Mouse (Mus musculus): ENCODE measurements around the gene Myl6. TPM values are rescaled to one million over a fixed set of nuclear protein-coding genes. Genes with fewer than 3 reads are reported as not detected.
"Not testable (repeated sequence)": the region's sequence is repeated elsewhere in the genome, so short reads cannot be mapped to it uniquely, and the experiment has no call there.

Myl6 gene
- total RNA-seq, 2 experiments from 2014 or later = 500 to 506 TPM

DNA sequence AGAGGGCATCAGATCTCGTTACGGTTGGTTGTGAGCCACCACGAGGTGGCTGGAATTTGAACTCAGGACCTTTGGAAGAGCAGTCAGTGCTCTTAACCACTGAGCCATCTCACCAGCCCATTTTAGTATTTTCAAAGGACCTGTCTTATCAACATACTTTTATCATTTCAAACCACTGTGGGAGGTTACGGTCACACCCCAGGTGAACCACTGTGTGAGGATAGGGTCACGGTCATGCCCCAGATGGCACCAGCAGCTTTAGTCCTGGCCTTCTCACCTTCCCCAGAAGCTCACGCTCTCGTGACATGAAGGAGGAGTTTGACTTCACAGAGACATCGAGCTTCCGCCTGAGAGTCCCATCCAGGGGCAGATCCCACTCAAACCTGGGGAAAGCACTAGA lies 17.2 kb upstream of the Myl6 start:
- intact Hi-C loops (cut with DNase I) = no loop called here
- DNase-seq = no peak

DNA sequence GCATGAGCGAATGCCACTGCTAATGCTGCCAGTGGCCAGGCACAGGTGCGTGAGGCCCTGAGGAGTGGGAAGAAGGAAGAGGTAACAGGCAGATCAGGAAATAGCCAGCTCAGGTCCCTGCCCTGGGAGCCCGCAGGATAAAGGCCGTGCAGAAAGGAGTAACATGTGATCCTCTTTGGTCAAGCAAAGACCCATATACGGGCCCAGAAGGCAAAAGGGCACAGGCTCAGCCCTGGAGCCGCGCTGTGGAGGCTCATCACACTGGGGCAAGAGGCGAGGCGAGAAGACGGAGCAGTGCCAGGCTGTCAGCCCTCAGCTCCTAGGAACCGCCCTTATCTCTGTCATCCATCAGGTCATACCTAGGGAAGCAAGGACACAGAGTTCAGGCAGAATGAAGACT lies 16.4 kb upstream of the Myl6 start:
- no peak for DNase-seq
- intact Hi-C loops (cut with DNase I) = no loop called here

DNA sequence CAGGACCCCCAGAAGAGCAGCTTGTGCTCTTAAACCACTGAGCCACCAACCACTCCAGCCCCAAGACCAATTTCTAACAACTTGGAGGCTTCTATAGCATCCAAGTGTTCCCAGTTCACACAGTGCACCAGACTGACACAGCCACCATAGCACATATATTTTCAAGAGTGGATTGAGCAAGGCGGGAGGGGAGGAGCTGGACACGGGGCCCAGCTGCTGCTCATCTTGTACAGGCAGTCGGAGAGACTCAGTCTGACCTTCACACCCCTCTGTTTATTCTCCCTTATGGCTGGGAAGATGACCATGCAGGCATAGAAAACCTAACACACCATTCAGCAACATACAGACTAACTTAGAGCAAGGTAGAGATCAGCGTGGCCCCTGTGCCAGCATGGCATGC lies 15.9 kb upstream of the Myl6 start:
- DNase-seq = no peak
- intact Hi-C loops (cut with DNase I) = no loop called here

DNA sequence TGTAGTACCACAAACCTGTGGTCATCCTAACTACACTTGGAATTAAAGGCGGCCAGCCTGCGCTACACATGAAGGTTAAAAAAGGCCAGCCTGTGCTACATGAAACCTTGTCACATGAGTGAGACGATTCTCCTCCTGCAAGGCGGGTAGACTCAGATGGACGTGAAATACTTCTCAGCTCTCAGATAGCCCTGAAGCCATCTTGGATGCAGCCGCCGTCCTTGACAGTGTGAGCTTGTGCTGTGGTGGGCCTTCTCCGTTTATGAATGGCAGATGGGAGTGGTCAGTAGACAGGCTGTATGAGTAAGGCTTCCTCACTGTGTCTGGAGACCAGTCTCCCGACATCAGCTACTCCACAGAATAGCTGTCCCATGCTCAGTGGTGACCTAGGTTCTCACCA lies 15.3 kb upstream of the Myl6 start:
- intact Hi-C loops (cut with DNase I) = no loop called here
- no peak for DNase-seq

DNA sequence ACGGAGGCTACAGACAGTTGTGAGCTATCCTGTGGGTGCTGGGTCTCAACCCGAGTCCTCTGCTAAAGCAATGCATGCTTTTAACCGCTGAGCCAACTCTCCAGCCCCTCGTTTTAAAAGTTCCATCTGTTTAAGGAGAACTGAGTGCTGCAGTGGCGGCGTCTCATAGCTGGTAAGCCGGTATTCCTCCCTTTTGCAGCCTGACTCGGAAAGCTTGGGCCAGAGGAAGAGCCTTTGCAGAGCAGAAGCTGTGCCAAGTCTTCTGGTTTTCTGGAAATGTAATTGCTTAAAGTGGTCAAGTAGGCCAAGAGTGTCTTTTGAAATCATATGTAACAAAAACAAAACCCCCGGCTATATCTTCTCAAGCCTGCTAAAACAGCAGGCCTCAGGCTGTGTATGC lies 14.3 kb upstream of the Myl6 start:
- no peak for DNase-seq
- intact Hi-C loops (cut with DNase I) = no loop called here

DNA sequence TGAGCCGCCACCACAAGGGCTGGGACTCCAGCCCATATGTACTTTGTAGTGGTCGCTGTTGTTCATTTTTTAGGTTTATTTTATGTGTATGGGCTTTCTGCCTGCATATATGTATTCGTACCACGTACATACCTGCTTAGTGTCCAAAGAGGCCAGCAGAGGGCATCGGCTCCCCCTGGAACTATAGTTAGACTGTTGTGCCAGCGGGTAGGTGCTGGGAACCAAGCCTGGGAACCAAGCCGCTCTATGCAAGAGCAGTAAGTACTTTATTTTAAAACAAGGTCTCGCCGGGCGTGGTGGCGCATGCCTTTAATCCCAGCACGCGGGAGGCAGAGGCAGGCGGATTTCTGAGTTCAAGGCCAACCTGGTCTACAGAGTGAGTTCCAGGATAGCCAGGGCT lies 12.0 kb upstream of the Myl6 start:
- intact Hi-C loops (cut with DNase I) = no loop called here
- no peak for DNase-seq

DNA sequence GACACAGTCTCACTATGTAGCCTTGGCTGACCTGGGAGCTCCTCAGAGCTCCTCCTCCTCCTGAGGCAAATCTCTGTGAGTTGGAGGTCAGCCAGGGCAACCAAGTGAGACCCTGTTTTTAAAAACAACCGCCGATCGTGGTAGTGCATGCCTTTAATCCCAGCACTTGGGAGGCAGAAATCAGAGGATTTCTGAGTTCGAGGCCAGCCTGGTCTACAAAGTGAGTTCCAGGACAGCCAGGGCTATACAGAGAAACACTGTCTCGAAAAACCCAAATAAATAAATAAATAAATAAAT lies 11.4 kb upstream of the Myl6 start:
- DNase-seq; intact Hi-C loops (cut with DNase I): not testable (repeated sequence)

DNA sequence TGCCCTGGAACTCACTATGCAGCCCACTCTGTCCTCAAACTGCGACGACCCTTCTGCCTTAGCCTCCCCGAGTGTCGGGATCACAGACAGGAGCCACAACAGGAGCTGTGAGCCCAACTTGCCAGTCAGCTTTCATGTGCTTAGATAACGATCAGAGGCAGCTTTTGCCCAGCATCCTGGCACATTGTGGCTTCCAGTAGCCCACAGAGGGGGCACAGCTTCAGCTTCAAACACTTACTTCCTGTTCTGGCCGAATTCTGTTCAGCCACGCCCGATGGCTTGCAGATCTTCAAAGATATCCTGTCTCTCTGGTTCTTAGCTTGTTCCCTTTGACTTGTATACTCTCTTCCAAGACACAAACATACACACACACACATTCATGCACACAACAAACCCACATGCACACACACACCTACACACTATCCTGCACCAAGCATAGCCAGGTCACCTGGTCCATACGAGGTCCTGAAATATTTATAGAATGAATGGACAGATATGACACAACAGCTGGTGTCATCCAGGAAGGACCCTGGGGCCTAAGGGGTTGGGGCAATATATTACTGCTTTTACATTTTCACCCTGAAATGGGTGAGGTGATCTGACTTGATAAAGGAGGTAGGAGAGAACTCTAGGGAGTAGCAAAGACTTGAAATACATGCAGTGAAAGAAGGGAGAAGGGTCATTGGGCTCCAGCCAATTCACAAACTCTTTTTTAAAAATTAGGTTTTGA lies 10.9 kb upstream of the Myl6 start:
- intact Hi-C loops (cut with DNase I) = no loop called here
- DNase-seq = no peak

DNA sequence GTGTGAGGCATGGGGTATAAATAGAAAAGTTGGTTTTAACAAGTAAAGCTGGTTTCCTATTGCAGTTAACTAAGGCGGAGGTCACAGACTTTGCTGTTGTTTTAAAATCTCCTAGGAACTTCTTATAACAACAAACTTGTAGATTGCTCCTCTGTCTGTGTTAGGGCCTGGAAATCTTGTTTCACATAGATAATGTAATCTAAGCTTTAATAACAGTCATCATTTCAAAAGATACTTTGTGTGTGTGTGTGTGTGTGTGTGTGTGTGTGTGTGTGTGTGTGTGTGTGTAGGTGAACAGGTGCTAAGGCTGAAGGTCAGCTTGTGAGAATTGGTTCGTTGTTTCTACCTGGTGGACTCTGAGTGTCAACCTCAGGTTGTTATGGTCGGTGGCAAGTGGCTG lies 10.1 kb upstream of the Myl6 start:
- intact Hi-C loops (cut with DNase I) = no loop called here
- no peak for DNase-seq

DNA sequence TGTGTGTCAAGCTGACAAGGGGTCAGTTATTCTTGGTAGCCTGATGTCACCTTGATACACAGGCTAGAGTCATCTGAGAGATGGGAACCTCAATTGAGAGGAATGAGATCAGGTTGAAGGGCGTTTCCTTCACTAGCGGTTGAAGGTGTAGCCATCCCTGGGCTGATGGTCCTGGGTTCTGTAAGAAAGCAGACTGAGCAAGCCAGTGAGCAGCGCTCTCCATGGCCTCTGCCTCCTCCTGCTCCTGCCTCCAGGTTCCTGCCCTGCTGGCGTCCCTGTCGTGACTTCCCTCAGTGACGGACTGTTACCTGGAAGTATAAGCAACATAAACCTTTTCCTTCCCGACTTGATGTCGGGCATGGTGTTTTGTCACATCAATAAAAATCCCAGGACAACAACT lies 9.6 kb upstream of the Myl6 start:
- no peak for DNase-seq
- intact Hi-C loops (cut with DNase I) = no loop called here

DNA sequence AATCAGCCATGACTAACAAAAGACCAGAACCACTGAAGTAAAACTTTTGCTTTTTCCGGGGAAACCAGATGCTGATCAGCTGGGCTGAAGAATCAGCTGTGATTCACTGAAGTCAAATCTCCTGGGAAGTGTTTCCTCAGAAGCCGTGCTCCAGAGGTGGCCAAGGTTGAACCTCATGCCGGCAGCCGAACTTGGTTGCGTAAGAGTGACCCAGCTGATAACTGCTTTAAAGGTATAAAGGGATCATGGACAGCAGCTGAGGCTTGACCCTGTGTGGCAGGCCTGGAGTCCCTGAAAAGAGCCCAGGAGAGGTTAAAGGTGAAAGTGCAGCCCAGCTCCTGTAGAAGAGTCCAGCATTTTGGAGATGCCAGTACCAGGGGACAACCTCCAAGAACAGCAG lies 8.4 kb upstream of the Myl6 start:
- intact Hi-C loops (cut with DNase I) = no loop called here
- peak in 1 of 2 experiments; percentile 35 for DNase-seq

DNA sequence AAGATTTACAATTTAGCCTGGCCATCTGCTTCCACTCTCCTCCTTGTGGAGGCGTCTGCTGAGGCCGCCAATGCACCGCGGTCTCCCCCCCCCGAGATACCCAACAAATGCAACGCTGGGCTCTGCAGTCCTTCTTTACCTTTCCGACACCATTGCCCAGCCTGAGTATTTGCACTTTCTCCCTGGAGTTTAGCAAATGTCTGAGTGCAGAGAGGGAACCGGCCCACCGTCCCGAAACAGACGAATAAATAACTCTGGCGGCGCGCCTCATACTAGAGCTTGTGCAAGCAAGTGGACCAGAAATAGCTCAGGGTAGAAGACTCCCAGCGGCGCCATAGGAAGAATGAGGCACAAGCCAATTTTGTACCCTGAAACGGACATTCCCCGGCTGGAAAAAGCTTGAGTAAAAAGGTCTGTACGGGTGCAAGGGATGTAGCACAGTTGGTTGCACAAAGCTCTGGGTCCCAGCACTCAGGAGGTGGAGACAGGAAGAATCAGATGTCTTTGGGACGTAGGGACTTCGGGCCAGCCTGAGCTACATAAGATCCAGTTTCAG lies 5.2 kb upstream of the Myl6 start:
- intact Hi-C loops (cut with DNase I) = loop anchor here (2.0 kb wide), 1 partner anchor 26 kb away; the partner anchor contains the start of gene Esyt1
- DNase-seq = peak; percentile 81 to 85

DNA sequence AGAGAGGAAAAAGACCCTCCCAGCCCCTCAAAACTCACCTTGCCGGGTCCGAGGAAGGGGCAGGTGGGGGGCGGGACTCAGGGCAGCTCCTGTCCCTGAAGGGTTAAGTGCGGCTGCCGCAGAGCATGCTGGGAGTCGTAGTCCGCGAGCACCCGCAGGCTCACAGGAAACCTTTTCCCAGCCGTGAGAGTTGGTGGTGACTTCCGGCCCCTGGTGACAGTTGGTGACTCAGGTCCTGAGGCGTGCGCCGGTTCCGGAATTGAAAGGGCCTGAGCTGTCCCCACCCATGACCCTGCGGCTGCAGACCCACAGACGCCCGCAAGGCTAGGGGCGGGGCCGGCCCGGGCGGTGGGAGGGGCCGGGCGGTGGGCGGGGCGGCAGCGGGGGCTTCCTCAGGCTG lies 4.6 kb upstream of the Myl6 start, which contains the start of gene Myl6b:
TSS of gene Myl6b (minus strand) at position 96 of the 400 bp plus-strand sequence.
- peak; percentile 97 to 98 for DNase-seq
- intact Hi-C loops (cut with DNase I) = loop anchor here (2.0 kb wide), 1 partner anchor 26 kb away; the partner anchor contains the start of gene Esyt1

DNA sequence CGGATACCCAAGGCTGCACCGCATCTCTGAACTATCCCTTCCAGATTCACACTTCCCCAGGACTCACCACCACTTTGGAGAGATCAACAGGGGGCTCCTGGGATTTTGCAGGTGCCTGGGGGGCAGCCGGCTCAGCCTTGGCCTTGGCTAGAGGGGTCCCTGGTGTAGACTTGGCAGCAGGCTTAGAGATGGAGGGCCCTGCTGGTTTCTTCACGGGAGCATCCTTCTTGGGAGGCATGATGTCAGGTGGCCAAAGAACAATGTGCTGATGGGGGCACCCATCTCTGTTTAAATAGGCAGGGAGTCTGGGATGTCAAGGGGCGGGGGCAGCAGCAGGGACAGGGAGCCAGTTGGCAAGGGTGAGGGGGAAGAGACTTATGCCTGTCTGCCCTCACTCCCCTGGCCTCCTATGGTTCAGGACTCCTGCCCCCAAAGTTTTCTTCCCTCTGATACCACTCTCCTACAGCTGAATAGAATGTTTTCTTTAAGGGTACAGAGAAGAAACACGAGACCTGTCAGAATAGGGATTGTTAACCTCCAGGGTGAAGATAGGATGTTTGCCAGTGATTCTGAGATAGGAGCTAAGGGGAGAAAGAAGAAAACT lies 3.3 kb upstream of the Myl6 start:
- intact Hi-C loops (cut with DNase I) = no loop called here

DNA sequence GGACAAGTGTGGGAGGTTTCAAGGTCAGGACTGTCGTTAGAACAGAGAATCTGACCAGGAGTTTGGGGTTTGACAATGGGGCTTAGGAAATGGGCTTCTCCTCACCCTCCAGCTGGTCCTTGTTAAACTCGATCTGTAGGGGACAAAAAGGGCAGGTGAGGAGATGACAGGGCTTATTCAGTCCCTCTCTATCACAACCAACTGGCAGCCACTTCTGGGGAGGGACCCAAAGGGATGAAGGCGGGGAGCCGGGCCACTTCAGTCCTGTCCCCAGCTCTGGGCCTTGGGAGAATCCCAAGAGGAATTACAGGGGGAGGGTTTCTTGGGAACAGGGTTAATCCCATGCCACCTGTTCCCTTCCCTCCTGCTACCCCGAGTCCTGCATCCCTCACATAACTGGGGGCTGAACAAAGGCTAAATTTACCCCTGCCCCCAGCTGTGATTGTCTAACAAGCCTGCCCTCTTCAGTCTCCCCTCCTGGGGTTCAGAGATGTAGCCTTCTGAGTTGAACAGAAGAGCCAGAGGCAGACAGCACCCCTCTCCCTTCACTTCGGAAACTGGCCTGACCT lies 2.6 kb upstream of the Myl6 start:
- intact Hi-C loops (cut with DNase I) = no loop called here
- no peak for DNase-seq

More for the DNA sequence above, 3.3 kb upstream of the Myl6 start:
- no peak for DNase-seq

DNA sequence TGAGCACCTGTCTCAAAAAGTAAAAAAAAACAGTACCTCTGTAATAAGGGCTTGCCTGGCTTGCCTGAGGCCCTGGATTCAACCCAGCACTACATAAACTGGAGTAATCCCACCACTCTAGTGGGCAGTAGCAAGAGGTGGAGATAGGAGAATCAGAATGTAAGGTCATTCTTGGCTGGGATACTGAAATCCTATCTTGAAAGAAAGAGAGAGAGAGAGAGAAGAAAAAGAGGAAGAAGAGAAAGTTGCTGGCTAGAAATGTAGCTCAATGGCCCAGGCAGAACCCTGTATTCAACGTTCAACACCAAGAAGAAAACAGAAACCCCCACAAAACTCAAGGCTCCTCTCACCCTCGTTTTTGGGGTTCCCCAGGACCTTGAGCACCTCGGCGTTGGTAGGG lies 2.0 kb upstream of the Myl6 start:
- no peak for DNase-seq
- intact Hi-C loops (cut with DNase I) = no loop called here

DNA sequence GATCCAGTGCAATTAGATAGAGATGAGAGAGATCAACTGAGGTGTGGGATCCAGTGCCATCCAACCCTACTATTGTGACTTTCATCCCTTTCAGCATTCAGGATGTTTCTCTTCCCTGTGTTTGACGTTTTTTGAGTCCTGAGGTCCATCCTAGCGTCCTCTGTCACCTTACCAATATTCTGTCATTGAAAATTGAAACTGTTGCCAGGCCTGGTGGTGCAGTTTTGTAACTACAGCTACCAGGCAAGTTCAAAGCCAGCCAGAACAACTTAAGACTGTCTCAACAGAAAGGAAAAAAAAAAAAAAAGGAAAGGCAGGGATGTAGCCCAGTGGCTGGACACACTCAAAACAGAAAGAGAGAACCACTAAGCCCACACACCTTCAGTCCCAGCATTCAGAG lies 1.3 kb upstream of the Myl6 start:
- intact Hi-C loops (cut with DNase I) = no loop called here
- DNase-seq = no peak

DNA sequence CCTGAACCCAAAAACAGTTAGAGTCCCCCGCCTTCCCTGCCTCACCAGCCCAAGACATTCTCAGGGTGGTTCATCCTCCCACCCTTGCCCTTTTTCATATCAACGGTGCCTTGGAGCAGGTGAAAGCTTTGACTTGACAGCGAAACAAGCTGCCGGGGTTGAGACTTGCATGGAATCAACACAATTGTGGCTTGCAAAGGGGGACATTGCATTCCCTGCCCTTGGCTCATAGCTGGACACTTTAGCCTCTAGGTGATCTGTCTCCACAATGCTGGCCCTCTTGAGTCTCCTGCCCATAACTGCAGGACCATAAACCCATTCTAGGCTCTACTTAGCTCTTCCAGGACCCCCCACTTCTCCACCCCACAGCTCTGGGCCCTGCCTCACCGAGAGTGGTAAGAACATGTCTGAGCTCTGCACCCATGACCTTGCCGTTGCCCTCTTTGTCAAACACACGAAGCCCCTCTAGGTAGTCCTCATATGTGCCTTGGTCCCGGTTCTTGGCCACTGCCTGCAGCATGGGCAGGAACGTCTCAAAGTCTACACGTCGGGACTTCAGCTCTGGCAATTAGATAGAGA lies 811 bp upstream of the Myl6 start:
- intact Hi-C loops (cut with DNase I) = no loop called here
- no peak for DNase-seq

DNA sequence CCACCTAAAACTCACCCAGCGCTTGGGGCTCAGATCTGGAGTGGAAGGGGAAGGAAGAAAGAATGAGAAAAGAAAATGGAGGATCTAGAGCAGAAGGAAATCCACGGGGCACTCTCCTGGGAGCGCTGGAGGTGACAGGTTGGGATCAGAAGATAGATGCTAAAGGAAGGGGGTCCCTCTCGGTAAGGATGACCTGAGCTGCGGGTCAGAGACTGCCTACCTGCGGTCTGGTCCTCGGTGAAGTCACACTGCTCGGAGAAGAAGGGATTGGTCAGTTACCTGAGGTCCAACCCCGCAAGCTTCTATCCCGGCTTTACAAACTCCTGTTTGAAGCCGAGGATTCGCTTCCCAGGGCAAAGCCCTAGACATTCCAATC lies 638 bp downstream of the Myl6 start:
- DNase-seq = no peak
- intact Hi-C loops (cut with DNase I) = loop anchor here (2.0 kb wide), 1 partner anchor 35 kb away; the partner anchor contains the start of gene Smarcc2

DNA sequence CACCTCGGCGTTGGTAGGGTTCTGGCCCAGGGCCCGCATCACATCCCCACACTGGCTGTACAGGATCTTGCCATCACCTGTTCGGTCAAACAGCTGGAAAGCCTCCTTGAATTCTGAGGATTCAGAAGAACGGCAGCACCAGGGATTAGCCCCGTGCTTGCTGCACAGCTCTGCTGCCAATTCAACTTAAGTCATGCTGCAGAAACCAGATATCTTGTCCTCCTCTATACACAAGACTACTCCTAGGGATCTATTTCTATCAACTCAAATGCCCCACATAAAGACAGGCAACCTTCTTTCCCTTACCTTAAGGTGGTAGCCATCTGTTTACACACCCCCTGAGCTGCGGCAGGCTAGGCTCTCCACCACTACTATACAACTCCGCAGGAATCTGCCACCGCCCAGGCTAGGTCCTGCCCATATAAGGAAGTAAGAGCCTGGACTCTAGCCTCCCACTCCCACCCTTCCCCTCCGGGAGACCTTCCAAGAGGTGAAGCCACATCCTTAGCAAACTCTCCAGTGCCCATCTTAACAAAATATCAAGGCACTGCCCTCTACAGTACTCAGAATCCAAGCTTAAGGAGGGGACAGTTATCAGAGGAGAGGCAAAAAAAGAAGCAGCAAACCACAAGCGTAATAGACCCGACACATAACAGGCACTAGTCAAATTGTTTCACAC lies 1.2 kb downstream of the Myl6 start:
- DNase-seq = peak; percentile 78 to 83
- intact Hi-C loops (cut with DNase I) = loop anchor here (2.0 kb wide), 1 partner anchor 34 kb away; the partner anchor contains the start of gene Smarcc2

DNA sequence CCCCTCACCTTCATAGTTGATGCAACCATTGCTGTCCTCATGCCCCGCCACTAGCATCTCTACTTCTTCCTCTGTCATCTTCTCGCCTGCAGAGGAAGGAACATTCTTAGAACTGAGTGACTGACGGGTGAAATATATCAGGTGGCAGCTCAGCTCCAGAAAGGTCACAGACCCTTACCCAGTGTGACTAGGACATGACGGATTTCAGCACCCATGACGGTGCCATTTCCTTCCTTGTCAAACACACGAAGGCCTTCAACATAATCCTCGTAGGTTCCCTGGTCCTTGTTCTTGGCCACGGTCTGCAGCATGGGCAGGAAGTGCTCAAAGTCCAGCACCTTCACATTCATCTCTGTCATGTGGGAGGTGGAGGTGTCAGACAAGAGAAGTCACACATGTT lies 1.9 kb downstream of the Myl6 start:
- intact Hi-C loops (cut with DNase I) = loop anchor here (2.0 kb wide), 1 partner anchor 33 kb away; the partner anchor contains the start of gene Smarcc2
- DNase-seq = not testable (repeated sequence)
